Mouse (Mus musculus): ENCODE data around the gene Gdf9. TPM values are rescaled to one million over a fixed set of nuclear protein-coding genes. Genes with fewer than 3 reads are reported as not detected.

Gdf9 gene
- total and polyA plus RNA-seq, 2 experiments = 0.09 to 0.21 TPM

- Histone ChIP-seq H3K27ac (replicated peaks; ENCODE audit: insufficient read depth, low read depth, low read length) (peak overlapping the region; percentile 19; the same call in 1 of the 2 replicates), H3K36me3 (ENCODE audit: control insufficient read depth, insufficient read depth, low read length) (no peaks in the 10 kb centered on the region), H3K4me3 (ENCODE audit: insufficient read depth, low read depth, low read length) (no peak overlapping the region), H3K4me1 (ENCODE audit: control insufficient read depth, insufficient read depth, low read length) (peaks cover 34% of the 10 kb centered on the region), H3K27me3 (ENCODE audit: control insufficient read depth, insufficient read depth, low read length) (no peaks in the 10 kb centered on the region), H3K9ac (ENCODE audit: low read depth, low read length) (no peak overlapping the region), H3K79me2 (ENCODE audit: control insufficient read depth, insufficient read depth, low read length) (no peaks in the 10 kb centered on the region)
- DNase-seq (ENCODE audit: extremely low read depth, low read depth, low spot score) = peak; percentile 96
- no peak for TF ChIP-seq POLR2A (IDR thresholded peaks at IDR 0.05; ENCODE audit: extremely low read depth, insufficient read depth, low read length)
- no peak for TF ChIP-seq CTCF (IDR thresholded peaks at IDR 0.05; ENCODE audit: low read depth, low read length)
- 25% methylated on average over 13 of the region's 13 CpGs for WGBS
These were observed 15.4 kb downstream of the Gdf9 start for GRCm38 (mm10) chr11:53446183-53446582.

GRCm38 (mm10) chr11:53447996-53448395 is 17.2 kb downstream of the Gdf9 start:
- Histone ChIP-seq H3K9ac (ENCODE audit: low read depth, low read length) (no peak overlapping the region), H3K4me1 (ENCODE audit: control insufficient read depth, insufficient read depth, low read length) (peaks cover 45% of the 10 kb centered on the region), H3K4me3 (ENCODE audit: insufficient read depth, low read depth, low read length) (no peak overlapping the region), H3K27me3 (ENCODE audit: control insufficient read depth, insufficient read depth, low read length) (no peaks in the 10 kb centered on the region), H3K27ac (replicated peaks; ENCODE audit: insufficient read depth, low read depth, low read length) (peak overlapping the region; percentile 89), H3K36me3 (ENCODE audit: control insufficient read depth, insufficient read depth, low read length) (no peaks in the 10 kb centered on the region), H3K79me2 (ENCODE audit: control insufficient read depth, insufficient read depth, low read length) (no peaks in the 10 kb centered on the region)
- DNase-seq (ENCODE audit: extremely low read depth, low read depth, low spot score) = peak; percentile 80
- 28% methylated on average over 8 of the region's 8 CpGs for WGBS
- no peak for TF ChIP-seq CTCF (IDR thresholded peaks at IDR 0.05; ENCODE audit: low read depth, low read length)
- no peak for TF ChIP-seq POLR2A (IDR thresholded peaks at IDR 0.05; ENCODE audit: extremely low read depth, insufficient read depth, low read length)

GRCm38 (mm10) chr11:53448529-53448928 is 17.7 kb downstream of the Gdf9 start:
- Histone ChIP-seq H3K4me1 (ENCODE audit: control insufficient read depth, insufficient read depth, low read length) (peaks cover 45% of the 10 kb centered on the region), H3K36me3 (ENCODE audit: control insufficient read depth, insufficient read depth, low read length) (no peaks in the 10 kb centered on the region), H3K27ac (replicated peaks; ENCODE audit: insufficient read depth, low read depth, low read length) (peak overlapping the region; percentile 89), H3K4me3 (ENCODE audit: insufficient read depth, low read depth, low read length) (no peak overlapping the region), H3K79me2 (ENCODE audit: control insufficient read depth, insufficient read depth, low read length) (no peaks in the 10 kb centered on the region), H3K27me3 (ENCODE audit: control insufficient read depth, insufficient read depth, low read length) (no peaks in the 10 kb centered on the region), H3K9ac (ENCODE audit: low read depth, low read length) (no peak overlapping the region)
- peak; percentile 92 for DNase-seq (ENCODE audit: extremely low read depth, low read depth, low spot score)
- no peak for TF ChIP-seq POLR2A (IDR thresholded peaks at IDR 0.05; ENCODE audit: extremely low read depth, insufficient read depth, low read length)
- TF ChIP-seq CTCF (IDR thresholded peaks at IDR 0.05; ENCODE audit: low read depth, low read length) = no peak
- 40% methylated on average over 1 of the region's 1 CpGs for WGBS

GRCm38 (mm10) chr11:53450070-53450705 is 19.4 kb downstream of the Gdf9 start:
- Histone ChIP-seq H3K79me2 (ENCODE audit: control insufficient read depth, insufficient read depth, low read length) (no peaks in the 10 kb centered on the region), H3K4me1 (ENCODE audit: control insufficient read depth, insufficient read depth, low read length) (peaks cover 46% of the 10 kb centered on the region), H3K4me3 (ENCODE audit: insufficient read depth, low read depth, low read length) (no peak overlapping the region), H3K27me3 (ENCODE audit: control insufficient read depth, insufficient read depth, low read length) (no peaks in the 10 kb centered on the region), H3K9ac (ENCODE audit: low read depth, low read length) (no peak overlapping the region), H3K27ac (replicated peaks; ENCODE audit: insufficient read depth, low read depth, low read length) (peak overlapping the region; percentile 84), H3K36me3 (ENCODE audit: control insufficient read depth, insufficient read depth, low read length) (no peaks in the 10 kb centered on the region)
- WGBS = 8% methylated on average over 15 of the region's 15 CpGs
- TF ChIP-seq CTCF (IDR thresholded peaks at IDR 0.05; ENCODE audit: low read depth, low read length) = no peak
- TF ChIP-seq POLR2A (IDR thresholded peaks at IDR 0.05; ENCODE audit: extremely low read depth, insufficient read depth, low read length) = no peak
- DNase-seq (ENCODE audit: extremely low read depth, low read depth, low spot score) = peak; percentile 76

GRCm38 (mm10) chr11:53451361-53451760 is 20.5 kb downstream of the Gdf9 start:
- Histone ChIP-seq H3K4me3 (ENCODE audit: insufficient read depth, low read depth, low read length) (no peak overlapping the region), H3K4me1 (ENCODE audit: control insufficient read depth, insufficient read depth, low read length) (peaks cover 43% of the 10 kb centered on the region), H3K79me2 (ENCODE audit: control insufficient read depth, insufficient read depth, low read length) (no peaks in the 10 kb centered on the region), H3K36me3 (ENCODE audit: control insufficient read depth, insufficient read depth, low read length) (no peaks in the 10 kb centered on the region), H3K27me3 (ENCODE audit: control insufficient read depth, insufficient read depth, low read length) (no peaks in the 10 kb centered on the region), H3K27ac (replicated peaks; ENCODE audit: insufficient read depth, low read depth, low read length) (peak overlapping the region; percentile 84), H3K9ac (ENCODE audit: low read depth, low read length) (no peak overlapping the region; the same call in 1 of the 2 replicates)
- WGBS = 26% methylated on average over 2 of the region's 2 CpGs
- DNase-seq (ENCODE audit: extremely low read depth, low read depth, low spot score) = peak; percentile 87
- TF ChIP-seq POLR2A (IDR thresholded peaks at IDR 0.05; ENCODE audit: extremely low read depth, insufficient read depth, low read length) = no peak

GRCm38 (mm10) chr11:53452396-53452795 is 21.6 kb downstream of the Gdf9 start:
- H3K9ac ChIP-seq (ENCODE audit: low read depth, low read length) = peak overlapping the region; percentile 16; the same call in 1 of the 2 replicates
- H3K27me3 ChIP-seq (ENCODE audit: control insufficient read depth, insufficient read depth, low read length) = no peaks in the 10 kb centered on the region
- peak overlapping the region; percentile 95 for H3K27ac ChIP-seq (replicated peaks; ENCODE audit: insufficient read depth, low read depth, low read length)
- TF ChIP-seq POLR2A (IDR thresholded peaks at IDR 0.05; ENCODE audit: extremely low read depth, insufficient read depth, low read length) = no peak
- TF ChIP-seq CTCF (IDR thresholded peaks at IDR 0.05; ENCODE audit: low read depth, low read length) = no peak
- H3K4me3 ChIP-seq (ENCODE audit: insufficient read depth, low read depth, low read length) = no peak overlapping the region
- DNase-seq (ENCODE audit: extremely low read depth, low read depth, low spot score) = peak; percentile 98
- 38% methylated on average over 9 of the region's 9 CpGs for WGBS
- peaks cover 41% of the 10 kb centered on the region for H3K4me1 ChIP-seq (ENCODE audit: control insufficient read depth, insufficient read depth, low read length)
- no peaks in the 10 kb centered on the region for H3K36me3 ChIP-seq (ENCODE audit: control insufficient read depth, insufficient read depth, low read length)
- H3K79me2 ChIP-seq (ENCODE audit: control insufficient read depth, insufficient read depth, low read length) = peaks cover 3% of the 10 kb centered on the region

Measured in liver, adult 2 months (tissue).